Mouse (Mus musculus) ovary, postnatal 14 days (tissue): Measurements from ENCODE around the gene Med11.
"Not testable (repeated sequence)": the region's sequence is repeated elsewhere in the genome, so short reads cannot be mapped to it uniquely, and the experiment has no call there.

Experiments used
- DNase-seq: peaks from one replicate; pipeline ENCODE4 v3.0.0; 2022; ENCODE audit warnings: low spot score

Gene Med11

GRCm38 (mm10) chr11:70451797-70452498 lies at the start of gene Med11:
Med11 (plus strand) TSS chr11:70451919.
- peak; percentile 87 for DNase-seq

- peak; percentile 34 for DNase-seq
Measured at GRCm38 (mm10) chr11:70403598-70403997, 48.1 kb upstream of the Med11 start.

GRCm38 (mm10) chr11:70409594-70410296 lies 42.0 kb upstream of the Med11 start, which contains the start of gene Pelp1:
Pelp1 (minus strand) TSS chr11:70410031.
- DNase-seq, result peak; percentile 91

DNA sequence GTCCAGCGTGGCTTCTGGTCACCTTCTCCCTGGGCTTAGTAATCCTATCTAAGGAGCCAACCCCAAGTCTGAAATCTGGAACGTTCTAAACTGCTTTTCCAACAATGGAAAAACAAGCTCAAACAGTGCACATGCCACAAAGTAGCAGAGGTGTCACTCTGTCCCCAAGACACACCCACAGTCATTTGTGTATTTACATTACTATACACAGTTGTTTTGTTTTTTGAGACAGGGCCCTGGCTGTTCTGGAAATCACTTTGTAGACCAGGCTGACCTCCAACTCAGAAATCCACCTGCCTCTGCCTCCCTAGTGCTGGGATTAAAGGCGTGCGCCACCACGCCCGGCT lies 41.4 kb upstream of the Med11 start:
- DNase-seq, result no peak

- no peak for DNase-seq
Measured at GRCm38 (mm10) chr11:70412591-70412990, 39.1 kb upstream of the Med11 start.

DNA sequence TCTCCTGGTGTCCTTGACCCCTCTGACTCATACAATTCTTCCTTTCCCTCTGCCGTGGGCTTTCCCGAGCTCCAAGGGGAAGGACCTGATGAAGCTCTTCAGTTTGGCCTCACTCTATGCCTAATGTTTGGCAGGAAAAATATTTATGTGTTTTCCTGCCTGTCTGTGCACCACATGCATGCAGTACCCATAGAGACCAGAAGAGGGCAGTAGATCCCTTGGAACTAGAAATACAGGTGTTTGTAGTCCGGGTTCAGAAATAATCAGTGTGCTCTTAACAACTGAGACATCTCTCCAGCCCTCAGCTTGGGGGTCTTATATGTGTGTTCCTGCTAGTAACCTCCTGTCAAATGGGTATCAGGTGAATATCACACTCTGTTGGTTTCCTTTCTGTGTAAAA lies 37.8 kb upstream of the Med11 start:
- peak; percentile 76 for DNase-seq

DNA sequence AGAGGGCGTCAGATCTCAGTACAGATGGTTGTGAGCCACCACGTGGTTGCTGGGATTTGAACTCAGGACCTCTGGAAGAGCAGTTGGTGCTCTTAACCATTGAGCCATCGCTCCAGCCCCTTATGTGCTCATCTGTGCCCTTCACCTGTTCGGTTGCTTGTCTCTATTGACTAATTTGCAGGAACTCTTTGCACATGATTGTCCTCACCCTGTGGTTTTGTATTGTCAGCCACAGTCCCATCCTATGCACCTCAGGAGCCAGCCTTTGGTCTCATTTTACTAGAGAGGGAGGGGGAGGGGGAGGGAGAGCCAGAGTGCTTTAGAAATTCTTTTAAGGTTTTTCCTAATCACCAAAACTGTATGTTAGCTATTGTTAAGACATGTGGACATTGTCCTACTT lies 33.5 kb upstream of the Med11 start:
- DNase-seq, result no peak

GRCm38 (mm10) chr11:70419486-70419885 lies 32.2 kb upstream of the Med11 start:
- DNase-seq, result no peak

DNA sequence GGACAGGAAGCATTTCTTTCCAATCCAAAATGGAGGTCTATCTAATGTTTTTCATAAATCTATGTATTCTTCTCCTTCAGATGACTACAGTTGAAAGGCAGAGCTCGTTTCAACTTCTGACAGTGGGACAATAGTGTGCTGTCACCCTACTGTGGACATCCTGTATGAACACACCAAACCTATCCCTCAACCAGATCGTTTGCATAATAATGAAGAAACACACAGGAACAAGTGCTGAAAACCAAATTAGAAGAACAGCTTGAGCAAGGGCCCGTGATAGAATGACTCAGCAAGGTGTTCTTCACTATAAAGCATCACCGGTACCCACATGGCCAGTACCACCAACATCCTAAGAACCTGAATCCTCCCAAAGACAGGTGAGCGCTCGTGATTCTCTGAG lies 25.1 kb upstream of the Med11 start:
- not testable (repeated sequence) for DNase-seq

DNA sequence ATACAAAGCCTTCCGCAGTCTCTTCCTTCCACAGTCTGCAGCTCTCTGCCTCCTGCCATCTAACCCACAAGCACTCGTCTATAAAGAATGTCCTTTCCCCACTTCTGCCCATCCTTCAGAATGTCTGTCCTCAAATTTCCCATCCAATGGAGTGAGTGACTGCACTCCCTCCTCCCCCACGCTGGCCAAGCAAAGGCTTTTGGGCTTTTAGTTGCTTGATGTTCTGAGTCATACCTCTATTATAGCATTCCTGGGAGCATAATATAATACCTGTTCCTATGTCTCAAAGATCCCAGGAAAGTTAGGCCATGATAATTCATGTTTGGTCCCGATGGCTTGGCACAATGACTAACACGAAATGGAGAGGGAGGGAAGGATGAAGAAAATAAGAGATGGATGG lies 20.1 kb upstream of the Med11 start:
- DNase-seq, result no peak

DNA sequence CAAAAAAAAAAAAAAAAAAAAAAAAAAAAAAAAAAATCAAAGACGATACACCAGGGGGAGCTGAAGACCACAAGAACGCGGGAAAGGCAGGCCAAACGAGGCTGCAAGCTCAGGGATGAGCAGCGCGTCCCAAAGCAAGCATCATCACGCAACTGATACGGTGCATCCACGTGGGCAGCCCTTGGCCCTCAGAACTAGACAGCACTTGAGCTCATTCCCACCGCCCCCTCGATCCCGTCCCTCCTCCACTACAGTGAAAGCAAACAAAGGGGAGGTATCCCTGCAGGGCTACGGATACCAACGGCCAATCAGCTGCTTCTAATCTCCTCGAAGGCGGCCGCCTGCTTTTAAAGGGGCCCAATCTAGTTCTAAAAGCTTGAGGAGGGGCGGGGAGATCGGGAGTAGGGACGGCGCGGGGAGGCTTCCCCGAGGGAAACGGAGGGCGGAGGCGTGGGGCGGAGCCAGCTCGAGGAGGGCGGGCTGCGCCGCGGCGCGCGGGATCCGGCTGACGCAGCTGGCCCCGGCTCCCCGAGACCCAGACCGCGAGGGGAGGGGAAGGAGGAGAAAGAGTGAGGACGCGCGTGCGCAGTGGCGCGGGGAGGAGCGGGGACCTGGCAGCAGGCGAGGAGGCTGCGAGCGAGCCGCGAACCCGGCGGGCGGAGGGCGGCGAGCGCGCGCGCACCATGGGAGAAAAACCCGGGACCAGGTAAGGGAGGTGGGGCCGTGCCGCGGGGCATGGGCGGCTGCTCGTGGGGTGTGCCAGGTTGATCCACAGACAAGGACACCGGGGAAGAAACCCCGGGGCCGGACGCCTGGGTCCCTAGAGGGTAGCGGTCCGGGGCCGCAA lies 19.4 kb upstream of the Med11 start, which contains the start of gene Arrb2:
Gene Arrb2 (plus strand): TSS at position 588 of the 847 bp plus-strand sequence.
- DNase-seq, result peak; percentile 99

DNA sequence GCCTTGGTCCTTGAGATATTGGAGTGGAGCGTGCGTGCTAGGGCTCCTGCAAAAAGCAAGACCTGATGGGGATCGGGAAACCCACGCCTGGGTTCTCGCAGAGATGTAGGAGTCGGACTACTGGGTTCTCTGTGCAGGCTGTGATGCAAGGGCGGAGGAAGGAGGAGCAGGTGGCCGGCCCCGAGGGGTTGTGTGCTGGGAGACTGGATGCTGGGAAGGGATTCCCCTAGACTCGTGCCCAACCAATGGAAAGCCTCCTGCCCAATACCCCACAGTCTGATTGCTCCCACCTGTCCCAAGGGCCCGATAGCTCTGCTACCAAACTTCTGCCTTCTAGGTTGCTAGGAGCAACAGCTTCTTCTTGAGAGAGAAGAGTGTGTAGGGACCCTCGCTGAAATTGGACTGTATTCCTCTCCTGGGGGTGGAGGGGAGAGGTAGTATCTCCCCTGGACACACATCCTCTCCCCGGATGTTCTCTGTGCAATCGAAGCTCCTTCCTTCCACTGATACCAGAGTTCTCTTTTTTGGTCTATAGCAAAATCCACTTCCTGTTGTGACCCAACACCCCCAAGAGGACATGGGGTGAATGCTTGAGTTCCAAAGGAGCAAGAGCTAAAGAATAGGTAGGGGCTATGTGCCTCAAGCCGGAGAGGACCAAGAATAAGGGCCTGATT lies 18.7 kb upstream of the Med11 start:
- DNase-seq, result no peak

DNA sequence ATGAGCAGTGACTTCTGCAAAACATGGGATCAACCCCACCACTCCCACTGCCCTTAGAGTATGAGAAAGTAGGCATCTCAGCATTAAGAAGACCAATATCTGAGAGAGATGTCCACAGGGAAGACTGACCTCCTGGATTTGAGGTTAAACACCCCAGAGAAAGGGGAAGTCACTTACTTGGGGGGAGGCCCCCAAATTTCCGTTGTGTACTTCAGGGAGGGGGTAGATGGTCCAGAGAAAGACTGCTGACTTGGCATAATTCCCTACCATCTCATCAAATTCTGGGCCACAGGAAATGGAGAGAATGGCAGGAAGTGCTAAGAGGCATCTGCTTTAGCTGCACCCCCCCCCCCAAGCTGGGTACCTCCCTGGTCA lies 18.2 kb upstream of the Med11 start:
- DNase-seq, result no peak

DNA sequence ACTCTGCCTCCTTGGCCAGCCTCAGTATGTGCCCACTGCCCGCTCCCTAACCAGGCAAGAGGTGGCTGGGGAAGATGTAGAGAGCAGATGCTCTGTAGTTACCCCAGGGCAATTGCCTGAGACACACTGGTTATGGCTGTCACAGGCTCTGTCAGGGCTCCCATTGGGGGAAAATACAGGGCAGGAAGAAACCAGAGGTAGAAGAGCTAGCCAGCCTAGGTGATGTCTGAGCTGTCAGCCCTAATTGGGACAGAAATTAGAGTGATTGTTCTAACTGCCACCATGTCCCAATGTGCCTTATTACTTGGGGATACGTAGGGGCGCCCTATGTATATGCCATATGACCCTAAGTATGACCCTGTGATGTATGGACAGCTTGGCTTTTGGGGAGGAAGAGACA lies 17.8 kb upstream of the Med11 start:
- no peak for DNase-seq

DNA sequence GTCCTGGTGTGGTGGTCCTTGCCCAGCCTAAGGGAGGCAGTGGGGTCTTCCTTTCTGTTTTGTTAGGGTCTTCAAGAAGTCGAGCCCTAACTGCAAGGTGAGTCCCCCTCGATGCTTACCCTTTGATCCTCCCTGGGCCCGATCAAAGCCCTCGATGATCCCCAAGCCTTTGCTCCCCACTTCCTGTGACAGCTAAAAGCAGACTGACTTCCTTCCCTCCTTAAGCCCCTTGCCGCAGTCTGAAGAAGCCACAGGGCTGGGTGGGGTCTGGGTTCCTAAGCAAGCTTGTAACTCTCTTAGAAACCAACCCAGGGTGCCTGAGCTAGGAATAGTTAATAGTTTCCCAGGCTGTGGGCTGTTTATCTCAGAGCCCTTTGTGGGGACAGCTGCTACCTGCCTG lies 16.2 kb upstream of the Med11 start:
- DNase-seq, result no peak

GRCm38 (mm10) chr11:70437426-70437825 lies 14.3 kb upstream of the Med11 start:
- no peak for DNase-seq

GRCm38 (mm10) chr11:70438728-70439374 lies 12.9 kb upstream of the Med11 start:
- DNase-seq, result no peak

DNA sequence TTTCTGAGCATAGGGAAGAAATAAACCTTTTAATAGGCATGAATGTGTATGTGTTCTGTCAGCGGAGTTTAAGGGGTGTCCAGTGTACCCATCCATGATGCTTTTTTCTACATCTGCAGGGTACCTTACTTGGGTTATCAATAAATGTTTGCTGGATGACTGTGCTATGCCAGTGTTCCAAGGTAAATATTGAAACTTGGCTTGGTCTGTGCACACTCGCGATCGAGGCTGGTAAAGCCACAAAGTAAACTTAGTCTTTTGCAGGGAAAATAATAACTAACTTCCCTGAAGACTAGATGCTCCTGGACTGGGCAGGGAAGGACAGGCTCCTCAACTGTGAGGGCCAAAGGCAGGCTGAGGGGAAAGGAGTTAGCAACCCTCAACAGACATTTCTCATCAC lies 11.1 kb upstream of the Med11 start:
- no peak for DNase-seq

- DNase-seq, result no peak
Measured at GRCm38 (mm10) chr11:70441882-70442281, 9.8 kb upstream of the Med11 start.

GRCm38 (mm10) chr11:70443964-70444363 lies 7.8 kb upstream of the Med11 start:
- no peak for DNase-seq

DNA sequence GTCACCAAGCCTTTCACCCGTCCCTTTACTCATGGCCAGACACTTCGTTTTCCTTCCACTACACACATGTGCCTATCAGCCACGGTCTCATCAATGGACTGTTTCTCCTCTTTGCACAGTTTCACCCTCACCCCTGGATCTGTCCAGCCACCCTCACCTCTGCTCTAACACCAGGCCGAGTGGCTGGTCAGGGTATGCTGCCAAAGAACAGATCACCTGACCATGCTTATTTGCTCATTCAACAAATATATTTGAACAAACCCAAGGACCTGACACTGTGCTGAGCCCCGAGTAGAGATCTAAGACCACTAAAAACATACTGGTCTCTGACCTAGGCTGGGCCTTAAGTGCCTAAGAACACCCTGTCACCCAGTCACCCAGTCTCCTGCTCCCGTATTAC lies 7.1 kb upstream of the Med11 start:
- DNase-seq, result no peak

GRCm38 (mm10) chr11:70446756-70447155 lies 5.0 kb upstream of the Med11 start:
- DNase-seq, result no peak
